Mouse (Mus musculus) thymus, adult 2 months (tissue): ENCODE data around the gene Dnmt3a. TPM values are rescaled to one million over a fixed set of nuclear protein-coding genes. Genes with fewer than 3 reads are reported as not detected.
A peak's percentile ranks its signal among the peaks of the same experiment; 100 is the strongest.

Experiments
- DNase-seq: peaks from one replicate; pipeline ENCODE4 v3.0.0; 2021
- H3K27ac ChIP-seq: fragments of 200-500 bp; 2 replicates; pipeline ENCODE4 v1.5.1; 2012; ENCODE audit warnings: low read length, control low read depth; ENCODE audit not compliant: control insufficient read depth, insufficient read depth
- H3K27me3 ChIP-seq: fragments of 200-500 bp; 2 replicates; pipeline ENCODE4 v1.6.1; 2012; ENCODE audit warnings: mild to moderate bottlenecking, low read length, moderate library complexity, mixed read lengths; ENCODE audit not compliant: control insufficient read depth, insufficient read depth
- H3K36me3 ChIP-seq: fragments of 200-500 bp; 2 replicates; pipeline ENCODE4 v1.6.1; 2012; ENCODE audit warnings: mild to moderate bottlenecking, low read length, moderate library complexity; ENCODE audit not compliant: control insufficient read depth, insufficient read depth
- H3K4me1 ChIP-seq: fragments of 200-500 bp; replicated peaks from 2 replicates; pipeline ENCODE4 v1.6.1; 2012; ENCODE audit warnings: low read length; ENCODE audit not compliant: control insufficient read depth, insufficient read depth
- H3K4me3 ChIP-seq: fragments of 200-500 bp; 2 replicates; pipeline ENCODE4 v1.5.1; 2012; ENCODE audit warnings: mild to moderate bottlenecking, low read length, control low read depth, moderate library complexity; ENCODE audit not compliant: control insufficient read depth, insufficient read depth
- CTCF ChIP-seq: fragments of 200-500 bp; IDR thresholded peaks from 2 replicates; pipeline ENCODE4 v1.5.1; 2012; ENCODE audit warnings: mild to moderate bottlenecking, control low read depth, low read length, moderate library complexity, borderline replicate concordance; ENCODE audit not compliant: control insufficient read depth, poor library complexity, insufficient read depth; ENCODE audit errors: extremely low read depth
- POLR2A ChIP-seq: fragments of 200-500 bp; IDR thresholded peaks from 2 replicates; pipeline ENCODE4 v1.6.1; 2012; ENCODE audit warnings: mild to moderate bottlenecking, low read length, control low read depth, moderate library complexity; ENCODE audit not compliant: control insufficient read depth, poor library complexity, insufficient read depth; ENCODE audit errors: extremely low read depth
- WGBS: fragments of 180-500 bp; shearing (Covaris S2); methylation state at CpG from one replicate; pipeline ENCODE4 v1.1.7; 2018; 5-methylcytosine and 5-hydroxymethylcytosine counted together
- polyA plus RNA-seq: library from polyadenylated mRNA; depleted of rRNA; stranded (reverse); fragments of >200 nt; gene quantifications from 2 replicates; pipeline ENCODE4 v1.2.3, GENCODE M21; 2012; rRNA removed

Dnmt3a gene
- 40.9 and 55.1 TPM in 2 replicates for polyA plus RNA-seq

- DNase-seq: no peak
- no peaks in the 10 kb centered on the region for H3K36me3 ChIP-seq
- no peak within 1 kb of the TSS for H3K27ac ChIP-seq
- TF ChIP-seq POLR2A (no peak), CTCF (no peak)
- peak within 1 kb of the TSS; percentile 62 for H3K4me3 ChIP-seq
- 33% methylated on average over 4 of the region's 4 CpGs for WGBS
- no peaks in the 10 kb centered on the region for H3K27me3 ChIP-seq
- H3K4me1 ChIP-seq: peaks cover 24% of the 10 kb centered on the region
Observed at GRCm38 (mm10) chr12:3805852-3806251, at the start of gene Dnmt3a. Gene Dnmt3a (plus strand): TSS chr12:3806007.

DNA sequence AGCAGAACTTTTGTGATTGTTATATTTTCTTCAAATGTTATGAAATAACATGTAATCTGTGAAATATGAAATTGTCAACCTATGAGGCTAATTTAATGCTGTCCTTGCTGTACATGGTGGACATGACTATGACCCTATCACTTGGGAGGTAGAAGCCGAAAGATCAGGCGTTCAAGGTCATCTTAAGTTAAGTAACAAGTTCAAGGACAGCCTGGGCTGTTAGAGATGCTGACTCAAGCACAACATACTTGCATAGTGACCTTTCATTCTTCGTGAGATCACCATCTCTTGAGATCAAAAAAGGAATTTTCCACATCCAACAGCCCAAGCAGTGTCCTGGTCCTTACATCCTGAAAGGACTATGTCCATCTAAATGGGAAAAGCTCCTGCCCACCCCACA is 49.6 kb upstream of the Dnmt3a start:
- Histone ChIP-seq H3K36me3 (no peaks in the 10 kb centered on the region), H3K4me1 (peaks cover 2% of the 10 kb centered on the region), H3K27me3 (no peaks in the 10 kb centered on the region), H3K4me3 (no peak overlapping the region), H3K27ac (no peak overlapping the region)
- 98% methylated on average over 3 of the region's 3 CpGs for WGBS
- DNase-seq: no peak
- TF ChIP-seq POLR2A (no peak), CTCF (no peak)

DNA sequence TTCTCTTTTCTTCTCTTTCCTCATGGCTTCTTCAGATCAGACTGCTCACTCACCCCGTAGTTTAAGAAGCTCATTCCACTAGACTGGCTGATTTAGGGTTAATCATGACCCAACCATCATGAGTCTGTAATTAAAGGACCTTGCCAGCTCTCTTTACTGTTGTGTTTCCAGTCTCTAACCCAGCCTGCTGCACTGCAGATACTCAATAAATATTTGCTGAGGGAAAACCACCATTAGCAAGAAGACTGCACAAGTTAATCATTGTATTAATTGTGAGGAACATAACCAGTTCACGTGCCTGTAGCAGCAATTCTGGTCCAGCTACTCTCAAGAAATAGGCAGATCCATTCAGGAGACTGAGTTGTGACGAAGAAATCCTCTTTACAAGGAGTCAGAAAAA is 47.7 kb upstream of the Dnmt3a start:
- no peak for TF ChIP-seq CTCF
- no peak for TF ChIP-seq POLR2A
- Histone ChIP-seq H3K4me1 (peaks cover 2% of the 10 kb centered on the region), H3K36me3 (no peaks in the 10 kb centered on the region), H3K4me3 (no peak overlapping the region), H3K27me3 (no peaks in the 10 kb centered on the region), H3K27ac (no peak overlapping the region)
- DNase-seq: no peak
- WGBS: 96% methylated on average over 3 of the region's 3 CpGs

- Histone ChIP-seq H3K36me3 (no peaks in the 10 kb centered on the region), H3K4me1 (peaks cover 2% of the 10 kb centered on the region), H3K4me3 (no peak overlapping the region), H3K27me3 (no peaks in the 10 kb centered on the region), H3K27ac (no peak overlapping the region)
- peak; percentile 21 for DNase-seq
- WGBS: 3% methylated on average over 4 of the region's 4 CpGs
- TF ChIP-seq POLR2A (no peak), CTCF (no peak)
Observed at GRCm38 (mm10) chr12:3759419-3759818, 46.4 kb upstream of the Dnmt3a start.

- Histone ChIP-seq H3K36me3 (no peaks in the 10 kb centered on the region), H3K4me3 (no peak overlapping the region), H3K4me1 (peaks cover 2% of the 10 kb centered on the region), H3K27ac (no peak overlapping the region), H3K27me3 (no peaks in the 10 kb centered on the region)
- 98% methylated on average over 4 of the region's 4 CpGs for WGBS
- no peak for DNase-seq
- no peak for TF ChIP-seq CTCF
- no peak for TF ChIP-seq POLR2A
Observed at GRCm38 (mm10) chr12:3760876-3761590, 44.8 kb upstream of the Dnmt3a start.

GRCm38 (mm10) chr12:3761591-3762295 is 44.1 kb upstream of the Dnmt3a start:
- no peak overlapping the region for H3K4me3 ChIP-seq
- 92% methylated on average over 6 of the region's 6 CpGs for WGBS
- no peak for TF ChIP-seq POLR2A
- no peak for TF ChIP-seq CTCF
- H3K27me3 ChIP-seq: no peaks in the 10 kb centered on the region
- no peaks in the 10 kb centered on the region for H3K36me3 ChIP-seq
- H3K4me1 ChIP-seq: peaks cover 2% of the 10 kb centered on the region
- no peak overlapping the region for H3K27ac ChIP-seq
- no peak for DNase-seq

- WGBS: 89% methylated on average over 3 of the region's 3 CpGs
- DNase-seq: no peak
- Histone ChIP-seq H3K27me3 (no peaks in the 10 kb centered on the region), H3K4me1 (peaks cover 2% of the 10 kb centered on the region), H3K36me3 (no peaks in the 10 kb centered on the region), H3K27ac (no peak overlapping the region), H3K4me3 (no peak overlapping the region)
- no peak for TF ChIP-seq CTCF
- TF ChIP-seq POLR2A: no peak
Observed at GRCm38 (mm10) chr12:3764191-3764804, 41.5 kb upstream of the Dnmt3a start.
